Mouse (Mus musculus): ENCODE measurements around the gene Slmap. TPM values are rescaled to one million over a fixed set of nuclear protein-coding genes. Genes with fewer than 3 reads are reported as not detected.

Slmap gene
- polyA plus RNA-seq, 1 experiment from 2014 or later: 12.6 TPM

- Histone ChIP-seq H3K4me1 (peaks cover 8% of the 10 kb centered on the region), H3K4me2 (0 out of 2 replicates have a peak overlapping the region, but pooled peaks have one; percentile 11), H3K36me3 (replicated peaks) (no peaks in the 10 kb centered on the region), H3K9me3 (no peaks in the 10 kb centered on the region), H3K4me3 (no peak overlapping the region), H3K9ac (no peak overlapping the region), H3K27me3 (replicated peaks) (no peaks in the 10 kb centered on the region), H3K27ac (no peak overlapping the region)
- ATAC-seq (replicated peaks): no peak
- 12% methylated on average over 16 of the region's 16 CpGs for WGBS
These were observed 84.5 kb downstream of the Slmap start for GRCm38 (mm10) chr14:26450036-26450800.

- Histone ChIP-seq H3K9me3 (no peaks in the 10 kb centered on the region), H3K9ac (no peak overlapping the region), H3K36me3 (replicated peaks) (no peaks in the 10 kb centered on the region), H3K4me1 (peaks cover 8% of the 10 kb centered on the region), H3K27me3 (replicated peaks) (no peaks in the 10 kb centered on the region), H3K27ac (no peak overlapping the region), H3K4me3 (no peak overlapping the region), H3K4me2 (no peak overlapping the region)
- no peak for ATAC-seq (replicated peaks)
- WGBS: 65% methylated on average over 4 of the region's 4 CpGs
These were observed 86.2 kb downstream of the Slmap start for GRCm38 (mm10) chr14:26448581-26448980.

GRCm38 (mm10) chr14:26447223-26447622 is 87.5 kb downstream of the Slmap start:
- H3K4me1 ChIP-seq: peaks cover 8% of the 10 kb centered on the region
- H3K27ac ChIP-seq: no peak overlapping the region
- no peaks in the 10 kb centered on the region for H3K9me3 ChIP-seq
- no peaks in the 10 kb centered on the region for H3K27me3 ChIP-seq (replicated peaks)
- no peak overlapping the region for H3K4me3 ChIP-seq
- H3K36me3 ChIP-seq (replicated peaks): no peaks in the 10 kb centered on the region
- no peak overlapping the region for H3K9ac ChIP-seq
- 96% methylated on average over 2 of the region's 2 CpGs for WGBS
- no peak for ATAC-seq (replicated peaks)
- no peak overlapping the region for H3K4me2 ChIP-seq

DNA sequence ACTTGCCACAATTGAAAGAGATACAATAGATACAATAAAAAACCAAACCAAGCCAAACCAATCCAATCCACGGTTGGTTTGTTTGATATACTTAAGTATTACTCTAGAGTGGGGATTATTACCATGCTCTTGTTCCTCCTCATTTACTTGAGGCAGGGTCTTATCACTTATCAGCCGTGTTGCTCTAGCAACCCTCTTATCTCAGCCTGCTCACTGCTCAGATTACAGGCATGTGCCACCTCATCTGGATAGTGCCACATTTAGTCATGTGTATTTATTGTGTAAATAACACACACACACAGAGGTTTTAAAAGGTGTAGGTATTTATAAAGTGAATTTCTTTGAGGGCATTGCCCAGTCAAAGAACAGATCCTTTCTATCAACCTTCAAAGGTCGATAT is 88.2 kb downstream of the Slmap start:
- Histone ChIP-seq H3K4me1 (peaks cover 8% of the 10 kb centered on the region), H3K4me2 (no peak overlapping the region), H3K27me3 (replicated peaks) (no peaks in the 10 kb centered on the region), H3K36me3 (replicated peaks) (no peaks in the 10 kb centered on the region), H3K27ac (no peak overlapping the region), H3K9ac (no peak overlapping the region), H3K9me3 (no peaks in the 10 kb centered on the region), H3K4me3 (no peak overlapping the region)
- 67% methylated on average over 3 of the region's 3 CpGs for WGBS
- ATAC-seq (replicated peaks): no peak

DNA sequence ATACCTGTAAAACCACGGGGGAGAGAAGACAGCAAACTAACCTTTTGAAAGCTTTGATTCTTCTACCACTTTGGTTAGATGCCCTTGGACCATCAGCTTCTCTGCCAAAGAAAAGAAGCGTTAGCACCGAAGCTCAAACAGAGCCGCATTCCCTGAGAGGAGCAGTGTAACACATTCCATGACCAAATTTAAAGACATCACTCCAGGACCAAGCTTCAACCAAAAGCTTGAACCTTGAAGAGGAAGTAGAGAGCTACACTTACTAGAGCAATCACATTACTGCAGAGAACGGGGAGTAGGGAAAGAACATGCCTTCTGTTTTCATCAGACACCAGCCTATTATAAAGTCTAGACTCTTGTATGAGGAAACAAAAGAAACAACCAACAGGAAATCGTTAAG is 92.2 kb downstream of the Slmap start:
- no peak overlapping the region for H3K4me3 ChIP-seq
- no peak overlapping the region for H3K27ac ChIP-seq
- H3K9me3 ChIP-seq: no peaks in the 10 kb centered on the region
- WGBS: 81% methylated on average over 6 of the region's 6 CpGs
- no peaks in the 10 kb centered on the region for H3K27me3 ChIP-seq (replicated peaks)
- no peak overlapping the region for H3K9ac ChIP-seq
- no peaks in the 10 kb centered on the region for H3K4me1 ChIP-seq
- no peak for ATAC-seq (replicated peaks)
- H3K4me2 ChIP-seq: no peak overlapping the region
- H3K36me3 ChIP-seq (replicated peaks): no peaks in the 10 kb centered on the region

- WGBS: 88% methylated on average over 2 of the region's 2 CpGs
- Histone ChIP-seq H3K4me3 (no peak overlapping the region), H3K27me3 (replicated peaks) (no peaks in the 10 kb centered on the region), H3K36me3 (replicated peaks) (no peaks in the 10 kb centered on the region), H3K4me1 (no peaks in the 10 kb centered on the region), H3K4me2 (no peak overlapping the region), H3K9ac (no peak overlapping the region), H3K27ac (no peak overlapping the region), H3K9me3 (no peaks in the 10 kb centered on the region)
- no peak for ATAC-seq (replicated peaks)
These were observed 93.5 kb downstream of the Slmap start for GRCm38 (mm10) chr14:26441041-26441812.

- Histone ChIP-seq H3K27ac (no peak overlapping the region), H3K4me3 (no peak overlapping the region), H3K4me1 (no peaks in the 10 kb centered on the region), H3K36me3 (replicated peaks) (no peaks in the 10 kb centered on the region; the same call in 1 of the 2 replicates), H3K4me2 (no peak overlapping the region), H3K27me3 (replicated peaks) (no peaks in the 10 kb centered on the region), H3K9me3 (no peaks in the 10 kb centered on the region), H3K9ac (no peak overlapping the region)
- no peak for ATAC-seq (replicated peaks)
These were observed 94.7 kb downstream of the Slmap start for GRCm38 (mm10) chr14:26439996-26440395.

DNA sequence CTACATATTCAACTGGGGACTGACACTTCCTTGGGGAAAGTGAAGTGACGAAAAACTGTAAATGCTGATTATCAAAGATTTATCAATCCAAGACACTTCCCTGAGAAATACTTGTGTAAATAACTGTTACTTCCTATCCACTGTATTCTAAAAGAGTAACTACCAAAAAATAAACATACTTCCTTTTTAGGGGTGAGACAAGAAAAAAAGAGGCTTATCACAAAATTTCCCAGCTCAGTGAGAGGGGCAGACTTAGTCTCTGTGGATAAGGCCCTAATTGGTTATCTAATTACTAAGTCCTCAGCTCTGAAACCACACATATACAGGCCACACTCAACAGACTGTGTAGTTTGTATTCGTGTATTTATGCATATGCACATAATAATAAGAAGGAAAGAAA is 97.0 kb downstream of the Slmap start:
- WGBS: 90% methylated on average over 2 of the region's 2 CpGs
- no peaks in the 10 kb centered on the region for H3K4me1 ChIP-seq
- no peak for ATAC-seq (replicated peaks)

DNA sequence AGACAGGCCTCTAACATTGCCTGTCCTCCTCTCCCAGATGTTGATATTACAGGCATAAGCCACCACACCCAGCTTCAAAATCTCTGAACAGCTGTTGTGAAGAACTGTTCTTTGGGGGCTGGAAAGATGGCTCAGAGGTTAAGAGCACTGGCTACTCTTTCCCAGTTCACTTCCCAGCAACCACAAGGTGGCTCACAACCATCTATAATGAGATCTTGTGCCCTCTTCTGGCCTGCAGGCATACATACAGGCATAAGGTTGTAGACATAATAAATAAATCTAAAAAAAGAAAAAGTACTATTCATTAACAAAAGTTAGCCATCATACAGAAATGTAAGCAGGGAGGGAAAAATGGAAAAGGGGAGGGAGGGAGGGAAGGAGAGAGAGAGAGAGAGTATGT is 98.4 kb downstream of the Slmap start:
- Histone ChIP-seq H3K4me3 (no peak overlapping the region), H3K4me1 (no peaks in the 10 kb centered on the region), H3K4me2 (no peak overlapping the region), H3K9ac (no peak overlapping the region), H3K27me3 (replicated peaks) (no peaks in the 10 kb centered on the region), H3K9me3 (no peaks in the 10 kb centered on the region), H3K27ac (no peak overlapping the region), H3K36me3 (replicated peaks) (no peaks in the 10 kb centered on the region; the same call in 1 of the 2 replicates)
- ATAC-seq (replicated peaks): no peak

More for the DNA sequence above, 97.0 kb downstream of the Slmap start:
- H3K27me3 ChIP-seq (replicated peaks): no peaks in the 10 kb centered on the region
- H3K27ac ChIP-seq: no peak overlapping the region
- no peak overlapping the region for H3K4me2 ChIP-seq
- no peak overlapping the region for H3K9ac ChIP-seq
- H3K36me3 ChIP-seq (replicated peaks): no peaks in the 10 kb centered on the region; the same call in 1 of the 2 replicates
- no peaks in the 10 kb centered on the region for H3K9me3 ChIP-seq
- no peak overlapping the region for H3K4me3 ChIP-seq

DNA sequence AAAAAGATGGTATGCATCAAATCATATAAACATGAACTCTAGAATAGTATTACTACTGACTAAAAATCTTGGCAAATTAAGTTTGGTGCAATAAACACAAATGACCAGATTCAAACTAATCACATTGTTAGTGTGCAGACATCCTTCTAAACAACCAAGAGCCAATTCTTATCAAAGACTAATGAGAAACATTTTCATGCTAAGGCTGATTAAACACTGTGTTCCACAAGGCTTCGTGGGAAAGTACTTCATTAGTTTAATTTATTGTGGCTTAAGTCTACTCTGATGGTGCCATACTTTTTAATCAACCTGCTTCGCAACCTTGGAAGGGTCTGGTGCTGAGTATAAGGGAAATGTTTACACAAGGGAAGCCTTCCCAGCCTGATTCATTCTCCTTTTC is 102.4 kb downstream of the Slmap start:
- ATAC-seq (replicated peaks): no peak
- 68% methylated on average over 2 of the region's 2 CpGs for WGBS
- no peaks in the 10 kb centered on the region for H3K27me3 ChIP-seq (replicated peaks)
- H3K4me2 ChIP-seq: no peak overlapping the region
- no peak overlapping the region for H3K4me3 ChIP-seq
- H3K9ac ChIP-seq: no peak overlapping the region
- H3K4me1 ChIP-seq: no peaks in the 10 kb centered on the region
- peaks cover 10% of the 10 kb centered on the region; the same call in 1 of the 2 replicates for H3K36me3 ChIP-seq (replicated peaks)
- no peak overlapping the region for H3K27ac ChIP-seq
- no peaks in the 10 kb centered on the region for H3K9me3 ChIP-seq

DNA sequence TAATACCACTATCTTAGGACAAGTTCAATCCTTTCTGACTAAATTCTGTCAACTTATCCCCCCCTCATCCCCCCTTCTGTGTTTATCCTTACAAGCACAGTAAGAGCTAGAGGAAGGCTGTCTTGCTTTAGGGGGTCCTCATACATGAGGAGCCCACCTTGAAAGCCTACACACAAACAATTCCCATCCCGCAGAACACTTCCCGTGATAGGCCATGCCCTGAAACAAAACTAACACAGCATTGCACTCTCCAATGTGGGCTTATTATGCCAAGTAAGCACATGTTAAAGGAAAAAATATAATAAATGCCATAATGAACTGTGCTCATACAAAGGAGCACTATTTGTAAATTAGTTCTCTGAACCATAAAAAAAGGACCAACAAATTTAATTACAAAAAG is 102.8 kb downstream of the Slmap start:
- WGBS: 81% methylated on average over 2 of the region's 2 CpGs
- Histone ChIP-seq H3K9me3 (no peaks in the 10 kb centered on the region), H3K27me3 (replicated peaks) (no peaks in the 10 kb centered on the region), H3K36me3 (replicated peaks) (peaks cover 12% of the 10 kb centered on the region; the same call in 1 of the 2 replicates), H3K27ac (no peak overlapping the region), H3K4me1 (no peaks in the 10 kb centered on the region), H3K9ac (no peak overlapping the region), H3K4me2 (no peak overlapping the region), H3K4me3 (no peak overlapping the region)
- ATAC-seq (replicated peaks): no peak

GRCm38 (mm10) chr14:26420231-26420630 is 114.5 kb downstream of the Slmap start:
- Histone ChIP-seq H3K4me3 (no peak overlapping the region), H3K27me3 (replicated peaks) (no peaks in the 10 kb centered on the region), H3K36me3 (replicated peaks) (peaks cover 7% of the 10 kb centered on the region; the same call in 1 of the 2 replicates), H3K4me2 (no peak overlapping the region), H3K9ac (no peak overlapping the region), H3K4me1 (no peaks in the 10 kb centered on the region), H3K9me3 (no peaks in the 10 kb centered on the region), H3K27ac (no peak overlapping the region)
- ATAC-seq (replicated peaks): no peak
- WGBS: 65% methylated on average over 2 of the region's 2 CpGs
